Mouse (Mus musculus) limb, embryonic 15.5 days (tissue): ENCODE measurements around the gene Gopc. TPM values are rescaled to one million over a fixed set of nuclear protein-coding genes. Genes with fewer than 3 reads are reported as not detected.
"Not testable (repeated sequence)": the region's sequence is repeated elsewhere in the genome, so short reads cannot be mapped to it uniquely, and the experiment has no call there.

Experiments used
- ATAC-seq: fragments of 200-750 bp; cut with Nextera tagmentation; 2 replicates; pipeline ENCODE4 v1.8.0; 2017; ENCODE audit warnings: low read depth, moderate TSS enrichment; ENCODE audit not compliant: insufficient number of reproducible peaks, low FRiP score, low TSS enrichment
- H3K27ac ChIP-seq: fragments of 300-500 bp; sonication (generic); 2 replicates; pipeline ENCODE4 v1.5.1; 2015; ENCODE audit warnings: moderate library complexity, mild to moderate bottlenecking, inconsistent platforms
- H3K27me3 ChIP-seq: fragments of 300-500 bp; sonication (generic); 2 replicates; pipeline ENCODE4 v1.6.1; 2015; ENCODE audit warnings: inconsistent platforms
- H3K36me3 ChIP-seq: fragments of 300-500 bp; sonication (generic); 2 replicates; pipeline ENCODE4 v1.6.1; 2015; ENCODE audit warnings: inconsistent platforms
- H3K4me1 ChIP-seq: fragments of 300-500 bp; sonication (generic); 2 replicates; pipeline ENCODE4 v1.6.1; 2015; ENCODE audit warnings: inconsistent platforms
- H3K4me2 ChIP-seq: fragments of 300-500 bp; sonication (generic); 2 replicates; pipeline ENCODE4 v1.6.1; 2015; ENCODE audit warnings: mild to moderate bottlenecking, inconsistent platforms
- H3K4me3 ChIP-seq: fragments of 300-500 bp; sonication (generic); 2 replicates; pipeline ENCODE4 v1.5.1; 2015; ENCODE audit warnings: mild to moderate bottlenecking, inconsistent platforms
- H3K9ac ChIP-seq: fragments of 300-500 bp; sonication (generic); 2 replicates; pipeline ENCODE4 v1.6.1; 2015; ENCODE audit warnings: inconsistent platforms
- H3K9me3 ChIP-seq: fragments of 300-500 bp; sonication (generic); 2 replicates; pipeline ENCODE4 v1.6.1; 2016; ENCODE audit warnings: inconsistent platforms
- WGBS: fragments of 180-500 bp; shearing (Covaris S2); methylation state at CpG from one replicate; pipeline ENCODE4 v1.1.7; 2015; 5-methylcytosine and 5-hydroxymethylcytosine counted together
- polyA plus RNA-seq: library from polyadenylated mRNA; unstranded; fragments of >200 nt; fragmentation: Nextera tagmentation; extraction: Ambion mirVana; gene quantifications from 2 replicates; pipeline ENCODE4 v1.2.1, GENCODE M21; 2015

Gene Gopc
- polyA plus RNA-seq, 1 experiment from 2014 or later, result 23.5 TPM

DNA sequence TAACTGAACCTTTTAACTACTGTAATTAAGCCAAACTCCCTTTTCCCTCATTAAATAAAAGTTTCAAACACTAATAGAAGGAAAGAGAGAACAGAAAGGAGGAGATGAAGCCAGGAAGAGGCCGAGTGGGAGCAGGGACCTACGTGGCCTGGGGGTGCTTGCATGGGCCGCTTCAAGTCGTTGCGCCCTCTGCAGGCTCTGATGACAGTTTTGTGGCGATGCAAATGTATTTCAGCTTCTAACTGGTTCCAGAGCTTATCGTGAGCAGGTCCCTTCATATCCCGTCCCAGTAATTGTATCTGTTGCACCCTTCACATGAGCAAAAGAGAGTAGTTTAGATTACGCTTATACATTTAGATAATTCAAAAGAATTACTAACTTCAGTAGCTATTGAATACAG, 28.7 kb downstream of the Gopc start:
- H3K36me3 ChIP-seq, result peaks cover 38% of the 10 kb centered on the region
- no peak for ATAC-seq

GRCm38 (mm10) chr10:52343324-52343723, 38.6 kb downstream of the Gopc start:
- ATAC-seq, H3K27ac ChIP-seq, H3K4me1 ChIP-seq, H3K9me3 ChIP-seq, H3K4me3 ChIP-seq, H3K27me3 ChIP-seq, H3K9ac ChIP-seq, H3K4me2 ChIP-seq: not testable (repeated sequence)
- WGBS, result 93% methylated on average over 4 of the region's 4 CpGs
- peaks cover 57% of the 10 kb centered on the region for H3K36me3 ChIP-seq

More for the DNA sequence above, 28.7 kb downstream of the Gopc start:
- Histone ChIP-seq H3K9me3 (no peaks in the 10 kb centered on the region), H3K4me1 (no peaks in the 10 kb centered on the region), H3K9ac (no peak overlapping the region), H3K27ac (no peak overlapping the region), H3K27me3 (no peaks in the 10 kb centered on the region), H3K4me3 (no peak overlapping the region), H3K4me2 (no peak overlapping the region)
- WGBS, result 72% methylated on average over 9 of the region's 9 CpGs

- Histone ChIP-seq H3K9ac (no peak overlapping the region), H3K27me3 (no peaks in the 10 kb centered on the region), H3K27ac (no peak overlapping the region), H3K36me3 (peaks cover 8% of the 10 kb centered on the region; the same call in 1 of the 2 replicates), H3K4me3 (no peak overlapping the region), H3K4me1 (no peaks in the 10 kb centered on the region), H3K4me2 (no peak overlapping the region), H3K9me3 (no peaks in the 10 kb centered on the region)
- ATAC-seq, result no peak
- WGBS, result 0% methylated on average over 1 of the region's 1 CpGs
Observed at GRCm38 (mm10) chr10:52331007-52331406, 50.9 kb downstream of the Gopc start.

DNA sequence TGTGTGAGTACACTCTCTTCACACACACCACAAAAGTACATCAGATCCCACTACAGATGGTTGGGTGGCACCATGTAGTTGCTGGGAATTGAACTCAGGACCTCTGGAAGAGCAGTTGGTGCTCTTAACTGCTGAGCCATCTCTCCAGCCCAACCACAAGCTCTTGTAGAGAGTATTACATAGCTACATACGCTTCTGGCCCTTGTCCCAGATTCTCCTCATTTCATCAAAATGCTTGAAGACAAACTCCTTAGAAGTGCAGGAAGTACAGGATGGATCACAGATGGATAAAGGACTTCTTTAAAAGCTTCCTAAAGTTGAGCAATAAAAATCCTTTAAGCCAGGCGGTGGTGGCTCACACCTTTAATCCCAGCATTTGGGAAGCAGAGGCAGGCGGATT, 60.0 kb downstream of the Gopc start:
- Histone ChIP-seq H3K27me3 (no peaks in the 10 kb centered on the region), H3K4me1 (no peaks in the 10 kb centered on the region), H3K9me3 (no peaks in the 10 kb centered on the region), H3K27ac (no peak overlapping the region), H3K4me3 (no peak overlapping the region), H3K4me2 (no peak overlapping the region), H3K9ac (no peak overlapping the region), H3K36me3 (peaks cover 17% of the 10 kb centered on the region)
- no peak for ATAC-seq
- WGBS, result 87% methylated on average over 3 of the region's 3 CpGs

- H3K36me3 ChIP-seq, result peaks cover 21% of the 10 kb centered on the region
- H3K4me1 ChIP-seq, result no peaks in the 10 kb centered on the region
- no peak overlapping the region for H3K9ac ChIP-seq
- H3K27ac ChIP-seq, result no peak overlapping the region
- H3K9me3 ChIP-seq, result no peaks in the 10 kb centered on the region
- no peak overlapping the region for H3K4me3 ChIP-seq
- H3K27me3 ChIP-seq, result no peaks in the 10 kb centered on the region
- ATAC-seq, result no peak
- no peak overlapping the region for H3K4me2 ChIP-seq
- WGBS, result 93% methylated on average over 28 of the region's 28 CpGs
Observed at GRCm38 (mm10) chr10:52319506-52320286, 62.2 kb downstream of the Gopc start.

GRCm38 (mm10) chr10:52309196-52309595, 72.7 kb downstream of the Gopc start:
- Histone ChIP-seq H3K4me3 (no peak overlapping the region), H3K4me1 (no peaks in the 10 kb centered on the region), H3K27ac (no peak overlapping the region), H3K36me3 (peaks cover 9% of the 10 kb centered on the region), H3K9me3 (no peaks in the 10 kb centered on the region), H3K9ac (no peak overlapping the region), H3K4me2 (no peak overlapping the region), H3K27me3 (no peaks in the 10 kb centered on the region)
- WGBS, result 80% methylated on average over 8 of the region's 8 CpGs
- ATAC-seq, result no peak

DNA sequence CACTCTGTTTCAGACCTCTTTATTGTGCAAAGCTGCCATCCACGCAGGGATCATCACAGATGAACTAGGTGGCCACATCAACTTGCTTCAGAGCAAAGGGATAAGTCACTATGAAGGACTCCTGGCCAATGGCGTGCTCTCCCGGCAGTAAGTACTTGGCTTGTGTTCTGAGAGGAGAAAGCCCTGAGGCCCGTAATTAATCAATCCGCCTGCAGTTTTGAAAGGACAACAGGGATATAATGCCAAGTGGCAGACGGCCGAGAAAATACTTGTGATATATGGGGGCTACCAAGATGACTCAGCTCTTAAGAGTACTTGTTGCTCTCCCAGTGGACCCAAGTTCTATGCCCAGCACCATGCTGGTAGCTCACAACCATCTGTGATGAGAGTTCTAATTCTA, 77.3 kb downstream of the Gopc start:
- no peaks in the 10 kb centered on the region for H3K27me3 ChIP-seq
- H3K4me1 ChIP-seq, result no peaks in the 10 kb centered on the region
- H3K27ac ChIP-seq, result no peak overlapping the region
- no peak overlapping the region for H3K4me2 ChIP-seq
- H3K9me3 ChIP-seq, result no peaks in the 10 kb centered on the region
- 69% methylated on average over 7 of the region's 7 CpGs for WGBS
- H3K4me3 ChIP-seq, result no peak overlapping the region
- no peak for ATAC-seq
- H3K9ac ChIP-seq, result no peak overlapping the region
- no peaks in the 10 kb centered on the region for H3K36me3 ChIP-seq

DNA sequence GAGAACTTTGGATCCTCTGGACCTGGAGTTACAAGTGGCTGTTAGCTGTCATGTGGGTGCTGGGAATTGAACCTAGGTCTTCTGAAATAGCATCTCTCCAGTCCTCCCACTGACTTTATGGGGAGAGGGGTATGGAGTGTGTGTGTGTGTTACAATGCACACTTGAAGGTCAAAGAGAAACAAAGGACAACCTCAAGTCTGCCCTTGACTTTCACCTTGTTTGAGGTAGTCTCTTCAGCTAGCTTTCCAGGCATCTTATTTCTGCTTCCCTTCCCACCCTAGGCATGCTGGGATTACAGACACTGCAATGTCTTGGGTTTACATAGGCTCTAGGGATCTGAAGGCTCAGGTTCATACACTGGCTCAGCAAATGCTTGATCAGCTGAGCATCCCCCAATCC, 79.7 kb downstream of the Gopc start:
- H3K27me3 ChIP-seq, result no peaks in the 10 kb centered on the region
- no peak overlapping the region for H3K4me2 ChIP-seq
- no peaks in the 10 kb centered on the region for H3K4me1 ChIP-seq
- H3K36me3 ChIP-seq, result no peaks in the 10 kb centered on the region
- no peak for ATAC-seq
- H3K9me3 ChIP-seq, result no peaks in the 10 kb centered on the region
- no peak overlapping the region for H3K9ac ChIP-seq
- H3K27ac ChIP-seq, result no peak overlapping the region
- no peak overlapping the region for H3K4me3 ChIP-seq

DNA sequence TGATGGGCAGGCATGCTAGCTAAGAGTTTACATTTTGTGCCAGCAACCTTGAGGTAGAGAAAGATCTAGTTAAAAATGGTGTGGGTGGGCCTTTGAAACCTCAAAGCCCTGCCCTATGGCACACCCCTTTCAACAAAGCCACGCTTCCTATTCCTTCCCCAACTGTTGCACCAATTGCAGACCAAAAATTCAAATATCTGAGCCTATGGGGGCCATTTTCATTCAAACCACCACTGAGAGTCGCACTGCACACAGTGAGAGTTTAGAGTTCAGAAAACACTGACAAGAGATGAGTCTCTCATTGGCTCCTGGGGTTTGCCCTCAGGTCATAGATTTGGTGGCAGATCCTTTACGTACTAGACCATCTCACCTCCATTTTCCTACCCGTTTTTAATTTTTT, 80.2 kb downstream of the Gopc start:
- Histone ChIP-seq H3K4me3 (no peak overlapping the region), H3K27ac (no peak overlapping the region)

GRCm38 (mm10) chr10:52298568-52298967, 83.4 kb downstream of the Gopc start:
- H3K4me1 ChIP-seq, result not testable (repeated sequence)

More for the DNA sequence above, 80.2 kb downstream of the Gopc start:
- ATAC-seq, result no peak
- H3K9ac ChIP-seq, result no peak overlapping the region
- H3K4me2 ChIP-seq, result no peak overlapping the region
- H3K9me3 ChIP-seq, result no peaks in the 10 kb centered on the region
- no peaks in the 10 kb centered on the region for H3K4me1 ChIP-seq
- no peaks in the 10 kb centered on the region for H3K27me3 ChIP-seq
- H3K36me3 ChIP-seq, result no peaks in the 10 kb centered on the region
- 89% methylated on average over 4 of the region's 4 CpGs for WGBS

GRCm38 (mm10) chr10:52295934-52296333, 86.0 kb downstream of the Gopc start:
- H3K4me1 ChIP-seq, result no peaks in the 10 kb centered on the region
- no peaks in the 10 kb centered on the region for H3K36me3 ChIP-seq
- no peaks in the 10 kb centered on the region for H3K9me3 ChIP-seq
- no peak overlapping the region for H3K4me2 ChIP-seq
- no peaks in the 10 kb centered on the region for H3K27me3 ChIP-seq
- no peak overlapping the region for H3K9ac ChIP-seq
- ATAC-seq, result no peak
- WGBS, result 92% methylated on average over 2 of the region's 2 CpGs
- no peak overlapping the region for H3K27ac ChIP-seq
- no peak overlapping the region for H3K4me3 ChIP-seq

More at GRCm38 (mm10) chr10:52298568-52298967, 83.4 kb downstream of the Gopc start:
- not testable (repeated sequence) for ATAC-seq, H3K27me3 ChIP-seq, H3K4me3 ChIP-seq, H3K36me3 ChIP-seq, H3K4me2 ChIP-seq, H3K9me3 ChIP-seq, H3K9ac ChIP-seq, H3K27ac ChIP-seq

GRCm38 (mm10) chr10:52293921-52294577, 87.9 kb downstream of the Gopc start:
- Histone ChIP-seq H3K27me3 (no peaks in the 10 kb centered on the region), H3K4me1 (no peaks in the 10 kb centered on the region), H3K9ac (no peak overlapping the region), H3K9me3 (no peaks in the 10 kb centered on the region), H3K36me3 (no peaks in the 10 kb centered on the region), H3K4me2 (no peak overlapping the region), H3K27ac (no peak overlapping the region), H3K4me3 (no peak overlapping the region)
- 87% methylated on average over 4 of the region's 4 CpGs for WGBS
- ATAC-seq, result no peak
